Mouse (Mus musculus) embryonic facial prominence, embryonic 14.5 days (tissue): ENCODE measurements around the gene Rnf31. TPM values are rescaled to one million over a fixed set of nuclear protein-coding genes. Genes with fewer than 3 reads are reported as not detected.

Source experiments
- ATAC-seq: fragments of 200-750 bp; cut with Nextera tagmentation; 2 replicates; pipeline ENCODE4 v1.8.0; 2017; ENCODE audit warnings: low read depth, moderate number of reproducible peaks, moderate TSS enrichment
- DNase-seq: peaks from one replicate; pipeline ENCODE4 v3.0.0-alpha.2; 2015; ENCODE audit warnings: low spot score
- H3K27ac ChIP-seq: fragments of 300-500 bp; sonication (generic); replicated peaks from 2 replicates; pipeline ENCODE4 v1.5.1; 2014; ENCODE audit warnings: low read depth, mild to moderate bottlenecking, low read length, moderate library complexity
- H3K27me3 ChIP-seq: fragments of 300-500 bp; sonication (generic); replicated peaks from 2 replicates; pipeline ENCODE4 v1.6.1; 2014; ENCODE audit warnings: low read length; ENCODE audit not compliant: control insufficient read depth, insufficient read depth
- H3K36me3 ChIP-seq: fragments of 300-500 bp; sonication (generic); 2 replicates; pipeline ENCODE4 v1.6.1; 2014; ENCODE audit warnings: low read length, mixed read lengths; ENCODE audit not compliant: control insufficient read depth, insufficient read depth
- H3K4me1 ChIP-seq: fragments of 300-500 bp; sonication (generic); 2 replicates; pipeline ENCODE4 v1.6.1; 2014; ENCODE audit warnings: antibody characterized with exemption, low read length; ENCODE audit not compliant: control insufficient read depth, insufficient read depth
- H3K4me2 ChIP-seq: fragments of 300-500 bp; sonication (generic); 2 replicates; pipeline ENCODE4 v1.6.1; 2014; ENCODE audit warnings: low read depth, mild to moderate bottlenecking, low read length, moderate library complexity, mixed read lengths
- H3K4me3 ChIP-seq: fragments of 300-500 bp; sonication (generic); 2 replicates; pipeline ENCODE4 v1.5.1; 2014; ENCODE audit warnings: low read depth, mild to moderate bottlenecking, low read length
- H3K9ac ChIP-seq: fragments of 300-500 bp; sonication (generic); 2 replicates; pipeline ENCODE4 v1.6.1; 2014; ENCODE audit warnings: low read depth, mild to moderate bottlenecking, low read length, moderate library complexity, mixed read lengths
- H3K9me3 ChIP-seq: fragments of 300-500 bp; sonication (generic); 2 replicates; pipeline ENCODE4 v1.6.1; 2016; ENCODE audit warnings: low read length; ENCODE audit not compliant: control insufficient read depth
- WGBS: fragments of 180-500 bp; shearing (Covaris S2); extraction: QIAGEN DNeasy Blood & Tissue Kit; methylation state at CpG from one replicate; pipeline ENCODE4 v1.1.7; 2014; 5-methylcytosine and 5-hydroxymethylcytosine counted together
- polyA plus RNA-seq: library from polyadenylated mRNA; unstranded; fragments of >200 nt; fragmentation: Nextera tagmentation; extraction: Ambion mirVana; gene quantifications from 2 replicates; pipeline ENCODE4 v1.2.1, GENCODE M21; 2014

Gene Rnf31
- 11.7 and 13.7 TPM in 2 replicates for polyA plus RNA-seq

GRCm38 (mm10) chr14:55591331-55591891 is at the start of gene Rnf31:
Rnf31 (plus strand) TSS chr14:55591708.
- Histone ChIP-seq H3K27me3 (no peaks in the 10 kb centered on the region), H3K4me3 (peak within 1 kb of the TSS; percentile 74), H3K9ac (peak within 1 kb of the TSS; percentile 79), H3K27ac (peak within 1 kb of the TSS; percentile 96), H3K4me2 (peak within 1 kb of the TSS; percentile 92), H3K36me3 (peaks cover 46% of the 10 kb centered on the region), H3K4me1 (peaks cover 13% of the 10 kb centered on the region), H3K9me3 (no peaks in the 10 kb centered on the region)
- under 1% methylated on average over 29 of the region's 33 CpGs for WGBS
- peak; percentile 97 for DNase-seq
- peak; percentile 93 for ATAC-seq

GRCm38 (mm10) chr14:55542268-55542667 is 49.2 kb upstream of the Rnf31 start:
- Histone ChIP-seq H3K4me2 (no peak overlapping the region), H3K9me3 (no peaks in the 10 kb centered on the region), H3K4me3 (no peak overlapping the region), H3K27me3 (no peaks in the 10 kb centered on the region), H3K36me3 (peaks cover 41% of the 10 kb centered on the region), H3K4me1 (peaks cover 6% of the 10 kb centered on the region), H3K27ac (no peak overlapping the region), H3K9ac (no peak overlapping the region)
- WGBS, result 97% methylated on average over 12 of the region's 12 CpGs
- DNase-seq (no peak), ATAC-seq (no peak)

- peaks cover 6% of the 10 kb centered on the region for H3K4me1 ChIP-seq
- WGBS, result 78% methylated on average over 9 of the region's 9 CpGs
- no peak overlapping the region for H3K4me2 ChIP-seq
- H3K27me3 ChIP-seq, result no peaks in the 10 kb centered on the region
- H3K9me3 ChIP-seq, result no peaks in the 10 kb centered on the region
- H3K36me3 ChIP-seq, result peaks cover 61% of the 10 kb centered on the region
- ATAC-seq (no peak), DNase-seq (no peak)
- no peak overlapping the region for H3K27ac ChIP-seq
- no peak overlapping the region for H3K9ac ChIP-seq
- no peak overlapping the region for H3K4me3 ChIP-seq
These were observed 47.2 kb upstream of the Rnf31 start for GRCm38 (mm10) chr14:55544334-55544733.

GRCm38 (mm10) chr14:55550191-55550590 is 41.3 kb upstream of the Rnf31 start:
- no peak overlapping the region for H3K4me2 ChIP-seq
- peaks cover 45% of the 10 kb centered on the region for H3K36me3 ChIP-seq
- no peak for DNase-seq
- H3K27ac ChIP-seq, result no peak overlapping the region
- no peaks in the 10 kb centered on the region for H3K9me3 ChIP-seq
- H3K27me3 ChIP-seq, result no peaks in the 10 kb centered on the region
- H3K9ac ChIP-seq, result no peak overlapping the region
- H3K4me3 ChIP-seq, result no peak overlapping the region
- 85% methylated on average over 6 of the region's 6 CpGs for WGBS
- no peak for ATAC-seq
- no peaks in the 10 kb centered on the region for H3K4me1 ChIP-seq

GRCm38 (mm10) chr14:55551347-55551746 is 40.2 kb upstream of the Rnf31 start:
- Histone ChIP-seq H3K36me3 (peaks cover 35% of the 10 kb centered on the region), H3K4me2 (no peak overlapping the region), H3K27ac (no peak overlapping the region), H3K4me1 (no peaks in the 10 kb centered on the region), H3K9me3 (no peaks in the 10 kb centered on the region), H3K4me3 (no peak overlapping the region), H3K9ac (no peak overlapping the region), H3K27me3 (no peaks in the 10 kb centered on the region)
- no peak for ATAC-seq
- DNase-seq, result no peak
- 71% methylated on average over 5 of the region's 5 CpGs for WGBS

GRCm38 (mm10) chr14:55551794-55552193 is 39.7 kb upstream of the Rnf31 start:
- no peaks in the 10 kb centered on the region for H3K4me1 ChIP-seq
- H3K4me2 ChIP-seq, result no peak overlapping the region
- no peaks in the 10 kb centered on the region for H3K9me3 ChIP-seq
- DNase-seq (no peak), ATAC-seq (no peak)
- 89% methylated on average over 8 of the region's 8 CpGs for WGBS
- no peak overlapping the region for H3K4me3 ChIP-seq
- peaks cover 31% of the 10 kb centered on the region for H3K36me3 ChIP-seq
- H3K9ac ChIP-seq, result no peak overlapping the region
- H3K27me3 ChIP-seq, result no peaks in the 10 kb centered on the region
- no peak overlapping the region for H3K27ac ChIP-seq

GRCm38 (mm10) chr14:55554635-55555034 is 36.9 kb upstream of the Rnf31 start:
- DNase-seq, result no peak
- H3K4me3 ChIP-seq, result no peak overlapping the region
- H3K9ac ChIP-seq, result no peak overlapping the region
- H3K27ac ChIP-seq, result no peak overlapping the region
- no peaks in the 10 kb centered on the region for H3K9me3 ChIP-seq
- H3K4me2 ChIP-seq, result no peak overlapping the region
- peaks cover 4% of the 10 kb centered on the region for H3K36me3 ChIP-seq
- H3K27me3 ChIP-seq, result no peaks in the 10 kb centered on the region
- ATAC-seq, result no peak
- no peaks in the 10 kb centered on the region for H3K4me1 ChIP-seq

GRCm38 (mm10) chr14:55555788-55556187 is 35.7 kb upstream of the Rnf31 start:
- no peak overlapping the region for H3K4me3 ChIP-seq
- H3K27ac ChIP-seq, result no peak overlapping the region
- H3K4me2 ChIP-seq, result no peak overlapping the region
- WGBS, result 71% methylated on average over 3 of the region's 3 CpGs
- no peaks in the 10 kb centered on the region for H3K9me3 ChIP-seq
- ATAC-seq, result no peak
- H3K9ac ChIP-seq, result no peak overlapping the region
- H3K27me3 ChIP-seq, result no peaks in the 10 kb centered on the region
- H3K36me3 ChIP-seq, result no peaks in the 10 kb centered on the region
- DNase-seq, result no peak
- H3K4me1 ChIP-seq, result no peaks in the 10 kb centered on the region

- WGBS, result 26% methylated on average over 5 of the region's 5 CpGs
- Histone ChIP-seq H3K9me3 (no peaks in the 10 kb centered on the region), H3K27ac (no peak overlapping the region), H3K36me3 (no peaks in the 10 kb centered on the region), H3K4me2 (no peak overlapping the region), H3K4me1 (peaks cover 8% of the 10 kb centered on the region), H3K4me3 (no peak overlapping the region), H3K9ac (no peak overlapping the region), H3K27me3 (no peaks in the 10 kb centered on the region)
- DNase-seq (peak; percentile 70), ATAC-seq (no peak)
These were observed 34.5 kb upstream of the Rnf31 start for GRCm38 (mm10) chr14:55557003-55557402.
